Mouse (Mus musculus) C2C12 (cell line): ENCODE results near the gene Olfml2a.

Experiments used
- CEBPB ChIP-seq: IDR thresholded peaks from one replicate; pipeline ENCODE4 v1.6.1; 2011; ENCODE audit warnings: low read depth, mild to moderate bottlenecking, control low read depth, moderate library complexity
- CTCF ChIP-seq: IDR thresholded peaks from one replicate; pipeline ENCODE4 v1.5.1; 2011; ENCODE audit not compliant: control insufficient read depth, insufficient read depth, insufficient read length
- MAX ChIP-seq: IDR thresholded peaks from one replicate; pipeline ENCODE4 v1.6.1; 2011; ENCODE audit warnings: mild to moderate bottlenecking, control low read depth
- MYOG ChIP-seq: IDR thresholded peaks from one replicate; pipeline ENCODE4 v1.6.1; 2011; ENCODE audit not compliant: control insufficient read depth, insufficient read length; ENCODE audit errors: extremely low read depth
- USF1 ChIP-seq: IDR thresholded peaks from one replicate; pipeline ENCODE4 v1.6.1; 2011; ENCODE audit warnings: low read depth, mild to moderate bottlenecking, control low read depth, moderate library complexity

- no peak for TF ChIP-seq CTCF
- TF ChIP-seq USF1, result no peak
- TF ChIP-seq MAX, result no peak
- no peak for TF ChIP-seq CEBPB
- TF ChIP-seq MYOG, result no peak
Measured at GRCm38 (mm10) chr2:38930269-38930668, 1.5 kb upstream of the Olfml2a start.
